Mouse (Mus musculus): Measurements from ENCODE around the gene Gucy2f. TPM values are rescaled to one million over a fixed set of nuclear protein-coding genes. Genes with fewer than 3 reads are reported as not detected.
"Not testable (repeated sequence)": the region's sequence is repeated elsewhere in the genome, so short reads cannot be mapped to it uniquely, and the experiment has no call there.

Gucy2f gene
- polyA plus RNA-seq (2017; shearing (Covaris generic)) = not detected

- ATAC-seq = no peak
Observed at GRCm38 (mm10) chrX:142196831-142197230, at the start of gene Gucy2f. Gucy2f (minus strand) TSS chrX:142196931.

- ATAC-seq = no peak
Observed at GRCm38 (mm10) chrX:142245682-142246327, 49.1 kb upstream of the Gucy2f start.

GRCm38 (mm10) chrX:142237101-142237500 is 40.4 kb upstream of the Gucy2f start:
- no peak for ATAC-seq

- ATAC-seq = not testable (repeated sequence)
Observed at GRCm38 (mm10) chrX:142236146-142236545, 39.4 kb upstream of the Gucy2f start.

GRCm38 (mm10) chrX:142228769-142229158 is 32.0 kb upstream of the Gucy2f start:
- ATAC-seq = no peak

- ATAC-seq = peak; percentile 72
Observed at GRCm38 (mm10) chrX:142228055-142228768, 31.5 kb upstream of the Gucy2f start.

- ATAC-seq = peak; percentile 52
Observed at GRCm38 (mm10) chrX:142227398-142228054, 30.8 kb upstream of the Gucy2f start.

GRCm38 (mm10) chrX:142226542-142226941 is 29.8 kb upstream of the Gucy2f start, which contains the start of gene Nxt2:
Nxt2 (plus strand) TSS chrX:142226770.
- no peak for ATAC-seq

GRCm38 (mm10) chrX:142200295-142200694 is 3.6 kb upstream of the Gucy2f start:
- peak; percentile 76 for ATAC-seq

GRCm38 (mm10) chrX:142195551-142195950 is 1.2 kb downstream of the Gucy2f start:
- no peak for ATAC-seq

GRCm38 (mm10) chrX:142194420-142194819 is 2.3 kb downstream of the Gucy2f start:
- no peak for ATAC-seq

- no peak for ATAC-seq
Observed at GRCm38 (mm10) chrX:142190355-142190754, 6.4 kb downstream of the Gucy2f start.

- no peak for ATAC-seq
Observed at GRCm38 (mm10) chrX:142189023-142189703, 7.6 kb downstream of the Gucy2f start.

GRCm38 (mm10) chrX:142182026-142182425 is 14.7 kb downstream of the Gucy2f start:
- no peak for ATAC-seq

- no peak for ATAC-seq
Observed at GRCm38 (mm10) chrX:142176981-142177380, 19.8 kb downstream of the Gucy2f start.

- ATAC-seq = no peak
Observed at GRCm38 (mm10) chrX:142115779-142116178, 81.0 kb downstream of the Gucy2f start.

GRCm38 (mm10) chrX:142111236-142111635 is 85.5 kb downstream of the Gucy2f start:
- no peak for ATAC-seq

GRCm38 (mm10) chrX:142096904-142097303 is 99.8 kb downstream of the Gucy2f start:
- no peak for ATAC-seq

- ATAC-seq = no peak
Observed at GRCm38 (mm10) chrX:142095579-142095978, 101.2 kb downstream of the Gucy2f start.

- ATAC-seq = no peak
Observed at GRCm38 (mm10) chrX:142062585-142062984, 134.1 kb downstream of the Gucy2f start.
